Mouse (Mus musculus) olfactory bulb, adult 2 months (tissue): Measurements from ENCODE around the gene N4bp2l2.

Source experiments
- CTCF ChIP-seq: fragments of 200-500 bp; IDR thresholded peaks from 2 replicates; pipeline ENCODE4 v1.5.1; 2012; ENCODE audit warnings: low read depth, mild to moderate bottlenecking, low read length, moderate library complexity; ENCODE audit not compliant: insufficient read depth
- POLR2A ChIP-seq: fragments of 200-500 bp; IDR thresholded peaks from 2 replicates; pipeline ENCODE4 v1.6.1; 2012; ENCODE audit warnings: mild to moderate bottlenecking, low read depth, low read length, moderate library complexity; ENCODE audit not compliant: insufficient read depth

DNA sequence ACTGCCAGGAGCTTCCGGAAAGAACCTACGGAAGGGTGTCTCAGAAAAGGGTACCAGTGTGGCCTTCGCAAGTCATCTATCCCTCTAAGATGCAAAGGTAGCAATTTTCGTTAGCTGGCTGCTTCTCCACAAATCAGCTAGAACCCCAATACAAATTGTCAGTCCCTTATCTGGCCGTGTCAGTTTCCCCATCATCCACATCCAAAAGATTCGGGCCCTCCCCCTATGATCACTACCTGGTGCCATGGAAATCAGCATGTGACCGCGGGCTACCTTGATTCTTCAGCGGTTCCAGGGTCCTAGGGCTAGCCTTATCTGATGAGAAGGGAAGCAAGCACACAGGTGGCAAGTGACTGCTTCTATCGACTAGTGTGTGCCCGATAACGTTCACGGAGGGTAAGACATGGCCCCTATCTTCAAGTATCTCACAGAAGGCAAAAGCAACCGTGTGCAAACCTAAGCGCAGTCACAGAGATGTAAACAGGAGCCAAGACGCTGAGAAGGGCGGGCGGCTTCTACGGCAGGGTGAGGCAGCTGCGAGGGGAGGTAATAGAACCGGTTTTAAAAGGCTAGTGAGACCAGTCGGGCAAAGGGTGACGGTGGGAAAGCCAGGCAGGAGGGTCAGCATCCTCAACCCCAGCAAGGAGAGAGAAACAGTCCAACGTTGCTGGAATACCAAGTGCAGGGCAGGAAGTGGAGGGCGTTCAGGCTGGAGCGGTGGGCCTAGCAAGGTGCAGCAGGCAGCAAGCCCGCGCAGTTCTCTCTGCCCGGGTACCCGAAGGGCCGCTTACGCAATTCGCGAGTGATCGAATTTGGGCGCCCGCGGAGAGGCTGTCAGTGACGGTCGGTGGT is 72.9 kb downstream of the N4bp2l2 start:
- TF ChIP-seq POLR2A (no peak), CTCF (no peak)
